Mouse (Mus musculus) splenic B cell, adult 2 months (primary cell): ENCODE data around the gene Lat.

Experiments
- DNase-seq: peaks from one replicate; pipeline ENCODE4 v3.0.0-alpha.2; 2011; ENCODE audit warnings: low read depth, low spot score
- H3K27me3 ChIP-seq: 2 replicates; pipeline ENCODE4 v1.6.1; 2012; ENCODE audit warnings: mild to moderate bottlenecking, low read length, moderate library complexity, mixed read lengths; ENCODE audit not compliant: control insufficient read depth, poor library complexity, insufficient read depth, severe bottlenecking
- H3K36me3 ChIP-seq: 2 replicates; pipeline ENCODE4 v1.6.1; 2012; ENCODE audit warnings: mild to moderate bottlenecking, low read length, moderate library complexity, mixed read lengths; ENCODE audit not compliant: control insufficient read depth, poor library complexity, insufficient read depth, severe bottlenecking

Lat gene

DNA sequence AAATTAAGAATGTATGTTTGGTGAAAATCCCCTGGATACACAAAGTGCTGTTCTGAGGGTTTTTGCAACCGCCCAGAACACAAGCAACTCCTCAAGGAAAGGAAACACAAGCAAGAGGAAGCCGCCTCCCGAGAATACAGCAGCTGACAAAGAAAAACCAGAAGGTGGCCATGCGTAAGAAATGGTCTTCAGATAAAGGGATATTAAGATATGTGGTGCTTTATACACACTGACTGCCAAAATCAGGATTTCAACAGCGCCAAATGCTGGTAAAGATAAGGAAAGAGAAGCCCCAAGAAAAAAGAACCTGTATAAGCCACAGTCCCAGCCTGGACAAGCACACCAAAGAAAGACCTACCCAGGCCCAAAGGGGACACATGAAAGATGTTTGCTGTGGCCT is 14.2 kb upstream of the Lat start:
- Histone ChIP-seq H3K27me3 (no peaks in the 10 kb centered on the region), H3K36me3 (peaks cover 5% of the 10 kb centered on the region)
- no peak for DNase-seq

DNA sequence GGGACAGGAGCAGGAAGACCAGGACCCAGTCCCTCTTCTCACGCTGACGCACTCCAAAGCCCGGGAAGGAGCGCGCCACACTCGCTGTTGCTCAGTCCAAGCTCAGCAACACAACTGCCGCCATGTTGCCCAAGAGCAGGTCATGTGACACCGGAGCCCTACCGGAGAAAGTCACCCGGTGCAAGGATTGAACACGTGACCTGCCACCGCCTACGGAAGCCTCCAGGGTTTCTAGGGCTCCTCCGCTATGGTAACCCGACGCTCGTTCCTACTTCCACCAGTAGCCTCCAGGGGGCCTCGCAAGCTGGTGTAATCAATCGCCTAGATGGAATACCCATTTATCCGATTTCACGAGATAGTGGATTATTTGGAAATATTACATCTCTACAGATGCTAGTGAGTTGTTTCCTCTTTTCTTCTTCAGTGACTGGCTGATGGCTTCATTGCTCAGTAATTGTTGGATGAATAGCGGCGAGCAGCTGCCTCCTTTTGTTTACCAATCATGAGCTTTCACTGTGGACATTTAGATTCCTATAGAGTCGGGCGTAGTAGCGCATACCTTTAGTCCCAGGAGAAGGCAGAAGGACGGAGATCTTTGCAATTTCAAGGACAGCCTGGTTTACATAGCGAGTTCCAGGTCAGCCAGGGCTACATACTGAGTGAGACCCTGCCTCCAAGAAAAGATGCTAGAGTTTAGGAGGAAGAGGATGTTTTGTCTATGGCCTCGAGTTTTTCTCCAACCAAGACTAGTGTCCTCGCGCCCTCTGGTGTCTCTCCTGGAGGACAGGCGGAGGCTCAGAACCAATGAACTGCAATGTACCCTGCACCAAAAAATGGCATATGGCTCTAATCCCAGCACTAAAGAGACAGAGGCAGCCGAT is 8.1 kb upstream of the Lat start, which contains the start of gene Spns1:
TSS of gene Spns1 (minus strand) at position 173 of the 881 bp plus-strand sequence.
- Histone ChIP-seq H3K36me3 (peaks cover 2% of the 10 kb centered on the region; the same call in 1 of the 2 replicates), H3K27me3 (no peaks in the 10 kb centered on the region)
- peak; percentile 96 for DNase-seq

DNA sequence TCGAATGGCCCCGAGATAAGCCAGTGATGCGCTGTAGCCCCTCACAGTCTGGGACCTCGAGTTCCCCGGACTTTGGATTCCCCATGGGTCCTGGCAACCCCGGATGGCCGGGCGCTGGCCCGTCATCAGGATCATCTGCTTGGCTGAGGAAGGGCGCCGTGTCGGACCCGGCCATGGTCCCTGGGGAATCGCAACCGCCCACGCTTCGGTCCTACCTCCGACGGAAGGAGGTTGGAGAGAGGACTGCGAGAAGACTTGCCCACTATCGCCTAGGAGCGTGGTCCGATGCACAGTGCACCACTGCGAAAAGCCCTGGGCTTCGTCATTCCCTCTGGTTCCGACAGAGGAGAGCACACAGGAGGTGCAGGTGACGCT is 7.5 kb upstream of the Lat start:
- H3K36me3 ChIP-seq, result peaks cover 2% of the 10 kb centered on the region; the same call in 1 of the 2 replicates
- DNase-seq, result no peak

DNA sequence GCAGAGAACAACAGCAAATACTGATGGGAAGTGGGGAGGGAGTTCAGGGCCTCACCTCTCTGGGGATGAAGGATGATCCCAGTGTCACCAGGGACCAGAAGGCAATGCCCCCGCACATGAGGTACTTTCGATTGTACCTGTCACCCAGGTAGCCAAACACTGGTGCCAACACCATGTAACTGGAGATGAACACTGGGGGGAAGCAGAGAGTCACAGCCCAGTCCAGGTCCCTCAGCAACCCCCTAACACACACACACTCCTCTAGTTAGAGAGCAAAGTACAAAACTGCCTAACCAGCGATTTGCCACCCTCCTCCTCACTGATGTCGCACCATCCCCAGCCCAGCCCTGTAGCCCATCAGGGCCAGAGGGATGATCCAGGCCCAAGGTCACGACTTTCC is 5.6 kb upstream of the Lat start:
- peak; percentile 40 for DNase-seq
- H3K36me3 ChIP-seq, result peaks cover 2% of the 10 kb centered on the region; the same call in 1 of the 2 replicates
- H3K27me3 ChIP-seq, result no peaks in the 10 kb centered on the region

More for the DNA sequence above, 7.5 kb upstream of the Lat start:
- no peaks in the 10 kb centered on the region for H3K27me3 ChIP-seq

DNA sequence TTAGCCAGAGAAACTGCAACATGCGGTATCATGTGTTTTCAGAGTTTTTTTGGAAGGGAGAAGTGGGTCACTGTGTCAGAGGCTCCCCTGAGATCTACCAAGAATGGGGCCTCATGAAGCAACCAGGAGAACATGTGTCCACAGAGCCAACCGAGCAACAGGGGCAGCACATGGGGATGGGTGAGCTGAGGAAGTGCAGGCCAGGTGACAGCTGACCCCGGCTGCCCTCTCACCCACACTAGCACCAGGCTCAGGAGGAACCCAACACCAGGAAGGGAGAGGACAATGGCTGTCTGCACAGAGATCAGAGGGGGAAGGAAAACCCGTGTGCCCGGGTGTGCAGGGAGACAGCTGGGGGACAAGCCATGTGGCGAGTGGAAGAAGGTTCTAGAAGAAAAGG is 5.2 kb upstream of the Lat start:
- DNase-seq, result no peak
- Histone ChIP-seq H3K36me3 (peaks cover 2% of the 10 kb centered on the region; the same call in 1 of the 2 replicates), H3K27me3 (no peaks in the 10 kb centered on the region)

DNA sequence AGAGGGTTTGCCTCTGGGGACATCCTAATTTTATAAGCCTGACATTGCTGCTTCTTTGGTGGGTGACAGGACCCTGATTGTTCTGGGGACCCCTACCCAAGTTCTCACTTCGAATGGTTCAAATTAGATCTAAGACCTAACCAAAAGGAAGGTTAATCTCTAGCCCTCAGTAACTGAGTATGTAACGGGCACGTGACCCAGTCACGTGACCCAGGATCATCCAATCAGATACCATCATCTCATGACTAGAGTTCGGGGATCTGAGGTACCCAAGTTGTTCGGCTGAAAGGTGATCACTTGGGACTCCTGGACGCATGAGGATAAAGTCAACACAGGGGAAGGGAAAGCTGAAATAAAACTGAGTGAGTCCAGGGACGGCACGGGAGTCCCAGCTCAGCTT is 3.6 kb upstream of the Lat start:
- Histone ChIP-seq H3K27me3 (no peaks in the 10 kb centered on the region), H3K36me3 (peaks cover 2% of the 10 kb centered on the region; the same call in 1 of the 2 replicates)
- no peak for DNase-seq

DNA sequence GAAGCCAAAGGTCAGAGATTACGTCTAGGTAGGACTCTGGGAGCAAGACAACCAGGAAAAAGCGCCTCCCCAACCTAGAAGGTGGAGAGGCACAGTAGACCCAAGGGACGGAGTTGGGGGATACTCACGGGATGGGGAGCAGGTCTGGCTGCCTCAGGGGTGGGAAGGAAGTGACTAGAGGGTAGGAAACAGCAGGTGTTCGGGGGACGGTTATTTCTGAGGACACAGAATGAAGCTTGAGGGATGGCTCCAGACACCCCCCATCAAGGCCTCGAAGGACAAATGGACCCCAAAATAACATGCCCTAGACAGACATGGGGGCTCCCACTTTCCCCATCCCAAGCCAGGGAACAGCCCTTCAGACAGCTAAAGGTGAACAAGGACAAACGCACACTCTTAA is 1.0 kb downstream of the Lat start:
- Histone ChIP-seq H3K36me3 (no peaks in the 10 kb centered on the region; the same call in 1 of the 2 replicates), H3K27me3 (no peaks in the 10 kb centered on the region)
- DNase-seq, result no peak

DNA sequence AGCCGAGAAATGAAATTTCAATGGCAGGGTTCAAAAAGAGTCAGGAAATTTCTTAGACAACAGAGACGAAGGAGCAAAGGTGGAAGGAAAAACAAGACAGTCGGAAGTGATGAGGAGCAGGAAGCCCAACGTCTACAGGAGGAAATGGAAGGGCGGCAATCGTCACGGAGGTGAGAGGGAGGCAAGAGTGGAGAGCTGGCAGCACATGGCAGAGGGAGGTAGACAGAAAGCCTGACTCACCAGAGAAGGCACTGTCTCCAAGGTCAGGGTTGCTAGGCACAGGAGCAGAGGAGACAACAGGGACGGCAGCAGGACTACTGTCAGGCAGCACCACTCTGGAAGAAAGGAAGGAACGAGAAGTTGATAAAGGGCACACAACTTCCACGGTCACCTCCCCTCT is 1.7 kb downstream of the Lat start:
- Histone ChIP-seq H3K27me3 (no peaks in the 10 kb centered on the region), H3K36me3 (no peaks in the 10 kb centered on the region; the same call in 1 of the 2 replicates)
- no peak for DNase-seq

DNA sequence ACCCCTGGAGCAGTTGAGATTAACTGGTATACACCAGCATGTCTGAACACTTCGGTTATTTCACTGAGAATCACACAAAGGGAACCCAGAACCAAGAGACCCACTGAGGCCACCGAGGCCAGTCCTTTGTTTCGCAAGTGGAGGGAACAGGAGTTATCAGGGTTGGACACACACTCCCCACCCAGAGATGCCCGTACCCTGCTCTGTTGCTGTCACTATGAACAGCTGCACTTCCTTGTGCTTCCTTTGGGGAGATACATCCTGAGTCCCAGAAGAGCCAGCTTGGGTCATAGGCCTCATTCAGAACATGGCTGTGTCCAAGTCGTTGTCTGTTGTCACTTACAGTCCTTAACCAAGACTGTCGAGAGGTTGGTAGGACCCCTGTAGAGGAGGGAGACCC is 6.3 kb downstream of the Lat start:
- no peak for DNase-seq
- Histone ChIP-seq H3K27me3 (no peaks in the 10 kb centered on the region), H3K36me3 (no peaks in the 10 kb centered on the region)

DNA sequence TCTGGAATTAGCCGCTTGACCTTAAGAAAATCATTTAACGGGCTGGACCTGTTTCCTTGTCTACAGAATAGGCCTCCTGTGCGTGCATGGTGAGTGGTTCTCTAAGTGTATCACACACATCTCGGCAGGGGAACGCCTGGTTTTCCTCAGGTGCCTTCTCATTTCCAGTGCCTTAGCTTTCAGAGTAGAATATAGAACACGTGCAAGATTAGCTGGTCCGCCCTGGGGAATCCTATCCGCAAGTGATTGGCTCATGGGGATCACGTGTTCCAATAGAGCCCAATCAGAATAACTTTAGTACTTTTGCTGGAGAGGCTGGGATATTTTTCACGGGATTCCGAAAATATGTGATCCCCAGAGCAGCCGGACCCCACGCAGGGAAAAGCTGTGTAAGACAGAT is 10.3 kb downstream of the Lat start:
- DNase-seq, result no peak
- Histone ChIP-seq H3K36me3 (no peaks in the 10 kb centered on the region), H3K27me3 (no peaks in the 10 kb centered on the region)

DNA sequence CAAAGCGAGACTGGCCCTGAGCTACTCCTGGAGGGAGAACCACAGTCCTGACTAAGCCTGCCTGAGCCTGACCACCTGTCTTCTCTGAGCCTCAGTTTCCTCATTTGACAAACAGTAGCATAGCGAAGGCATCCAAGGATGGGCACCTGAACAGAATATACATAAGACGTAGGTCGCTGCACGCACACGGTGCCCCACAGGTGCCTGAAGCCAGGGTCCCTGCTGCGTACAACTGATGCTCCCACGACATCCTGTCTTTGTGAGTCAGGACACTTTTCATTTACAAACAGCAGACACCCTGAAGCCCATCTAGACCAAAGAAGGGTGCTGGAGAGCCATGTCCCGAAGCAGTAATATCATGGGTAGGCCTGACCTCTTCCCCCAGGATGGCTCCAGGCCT is 11.0 kb downstream of the Lat start:
- H3K27me3 ChIP-seq, result no peaks in the 10 kb centered on the region
- no peaks in the 10 kb centered on the region for H3K36me3 ChIP-seq
- no peak for DNase-seq

DNA sequence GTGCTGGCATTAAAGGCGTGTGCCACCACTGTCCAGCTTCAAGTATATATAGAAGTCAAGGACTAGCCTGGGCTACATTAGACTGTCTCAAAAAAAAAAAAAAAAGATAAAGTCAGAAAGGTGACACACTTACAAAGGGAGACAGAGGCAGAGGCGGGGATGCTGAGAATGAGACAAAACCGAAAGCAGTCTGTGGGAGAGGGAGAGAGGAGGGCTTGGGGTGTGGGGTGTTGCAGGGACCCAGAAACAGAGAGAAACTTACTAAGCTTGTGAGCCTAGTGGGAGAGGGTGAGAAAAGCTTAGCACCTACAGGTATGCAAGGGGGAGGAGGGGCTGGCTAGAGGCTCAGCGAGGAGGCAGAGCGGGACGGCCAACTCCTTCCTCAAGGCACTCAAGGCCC is 11.5 kb downstream of the Lat start:
- no peaks in the 10 kb centered on the region for H3K27me3 ChIP-seq
- no peaks in the 10 kb centered on the region for H3K36me3 ChIP-seq
- no peak for DNase-seq

DNA sequence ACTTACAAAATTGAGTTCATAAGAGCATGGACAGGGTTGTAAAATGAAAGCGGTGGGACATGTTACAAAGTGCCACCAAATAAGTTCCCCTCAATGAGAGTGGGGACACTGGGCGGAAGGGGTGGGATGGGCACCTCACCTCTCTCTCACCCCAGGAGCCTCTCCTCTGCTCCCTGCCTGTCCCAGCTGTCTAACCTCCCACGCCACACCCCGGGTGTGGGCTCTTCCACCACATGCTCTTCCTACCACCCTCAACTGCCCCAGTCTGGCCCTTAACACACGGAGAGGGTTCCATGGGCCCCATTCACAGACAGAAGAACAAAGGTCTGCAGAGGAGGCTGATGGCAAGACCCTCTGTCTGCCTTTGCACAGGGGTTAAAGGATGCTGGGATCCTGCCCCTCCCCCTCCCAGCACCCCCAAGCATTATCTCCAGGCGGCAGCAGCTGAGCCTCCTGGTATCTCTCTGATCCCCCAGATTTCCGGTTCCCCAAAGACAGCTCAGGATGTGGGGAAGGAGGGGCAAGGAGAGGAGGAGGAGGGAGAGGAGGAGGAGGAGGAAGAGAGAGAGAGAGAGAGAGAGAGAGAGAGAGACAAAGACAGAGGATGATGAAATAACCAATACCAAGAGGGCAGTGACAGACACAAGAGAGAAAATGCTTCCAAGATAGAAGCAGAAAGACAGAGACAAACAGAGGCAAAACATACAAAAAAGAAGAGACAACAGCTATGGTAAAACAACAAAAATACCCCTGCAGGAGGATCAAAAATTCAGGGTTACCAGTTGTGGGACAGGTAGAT is 12.4 kb downstream of the Lat start:
- Histone ChIP-seq H3K27me3 (no peaks in the 10 kb centered on the region), H3K36me3 (no peaks in the 10 kb centered on the region)
- DNase-seq, result no peak

DNA sequence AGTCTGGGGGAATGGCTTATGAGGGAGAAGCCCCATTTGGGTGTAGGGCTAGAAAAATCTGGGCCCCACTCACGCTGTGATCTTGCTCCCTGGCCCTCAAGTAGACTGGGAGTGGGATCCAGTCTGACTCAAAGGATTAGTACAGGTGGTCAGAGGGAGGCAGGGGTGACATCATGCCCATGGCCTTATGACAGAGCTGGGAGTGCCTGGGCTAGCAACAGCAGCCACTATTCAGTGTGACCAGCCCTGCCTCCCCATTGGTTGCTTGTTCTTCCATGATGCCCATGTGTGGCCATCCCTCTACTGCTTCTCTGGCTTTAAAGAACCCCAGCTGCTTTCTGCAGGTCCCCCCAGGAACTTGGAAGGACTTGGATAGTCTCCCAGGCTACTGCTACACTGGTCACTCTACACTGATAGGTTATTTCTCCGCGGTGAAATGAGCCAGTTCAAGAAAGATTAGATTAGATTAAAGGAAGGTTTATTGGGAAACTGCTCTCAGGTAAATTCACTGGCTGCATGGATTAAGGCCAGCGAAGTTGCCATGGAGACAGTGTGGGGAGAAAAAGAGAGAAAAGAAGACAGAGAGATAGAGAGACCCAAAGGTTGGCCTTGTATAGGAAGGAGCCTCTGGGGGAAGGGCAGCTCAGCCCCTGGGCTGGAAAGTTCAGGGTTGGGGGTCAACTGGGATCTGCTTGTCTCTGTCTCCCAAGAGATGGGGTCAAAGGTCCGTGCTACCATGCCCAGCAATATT is 13.3 kb downstream of the Lat start:
- Histone ChIP-seq H3K36me3 (no peaks in the 10 kb centered on the region), H3K27me3 (no peaks in the 10 kb centered on the region)
- DNase-seq, result no peak
